Mouse (Mus musculus) liver, embryonic 14.5 days (tissue): ENCODE data around the gene Gprasp1. TPM values are rescaled to one million over a fixed set of nuclear protein-coding genes. Genes with fewer than 3 reads are reported as not detected.
"Not testable (repeated sequence)": the region's sequence is repeated elsewhere in the genome, so short reads cannot be mapped to it uniquely, and the experiment has no call there.

Experiments used
- ATAC-seq: fragments of 200-750 bp; cut with Nextera tagmentation; 2 replicates; pipeline ENCODE4 v1.8.0; 2017; ENCODE audit warnings: moderate number of reproducible peaks, mild to moderate bottlenecking, moderate library complexity; ENCODE audit not compliant: insufficient read depth
- DNase-seq, 3 experiments: peaks; one replicate each; pipeline ENCODE4 v3.0.0-alpha.2; 2012 to 2013; ENCODE audit warnings: low read depth in 3 of 3, low spot score in 3 of 3
- H3K27ac ChIP-seq: fragments of 300-500 bp; sonication (generic); 2 replicates; pipeline ENCODE4 v1.5.1; 2014; ENCODE audit warnings: moderate library complexity, mild to moderate bottlenecking, control low read depth, inconsistent platforms
- H3K27me3 ChIP-seq: fragments of 300-500 bp; sonication (generic); 2 replicates; pipeline ENCODE4 v1.6.1; 2014; ENCODE audit warnings: mild to moderate bottlenecking, low read length, moderate library complexity; ENCODE audit not compliant: control insufficient read depth, insufficient read depth
- H3K36me3 ChIP-seq: fragments of 300-500 bp; sonication (generic); replicated peaks from 2 replicates; pipeline ENCODE4 v1.6.1; 2014; ENCODE audit warnings: low read depth; ENCODE audit not compliant: control insufficient read depth, insufficient read depth
- H3K4me1 ChIP-seq, 2 experiments: fragments of 200-500 bp in 1 of 2; fragments of 300-500 bp in 1 of 2; sonication (generic) in 1 of 2; replicated peaks; 2 replicates each; pipeline ENCODE4 v1.6.1; 2012 to 2014; ENCODE audit warnings: antibody characterized with exemption in 1 of 2, inconsistent platforms in 1 of 2, low read length in 1 of 2; ENCODE audit not compliant: control insufficient read depth in 2 of 2, insufficient read depth in 2 of 2
- H3K4me2 ChIP-seq: fragments of 300-500 bp; sonication (generic); 2 replicates; pipeline ENCODE4 v1.6.1; 2014; ENCODE audit warnings: low read depth, mild to moderate bottlenecking, control low read depth, moderate library complexity
- H3K4me3 ChIP-seq, 2 experiments: fragments of 200-500 bp in 1 of 2; fragments of 300-500 bp in 1 of 2; sonication (generic) in 1 of 2; 2 replicates each; pipeline ENCODE4 v1.5.1; 2012 to 2014; ENCODE audit warnings: low read depth in 2 of 2, low read length in 2 of 2, mild to moderate bottlenecking in 2 of 2, control low read depth in 1 of 2, inconsistent platforms in 1 of 2, moderate library complexity in 1 of 2; ENCODE audit not compliant: insufficient read depth in 1 of 2
- H3K9ac ChIP-seq: fragments of 300-500 bp; sonication (generic); replicated peaks from 2 replicates; pipeline ENCODE4 v1.6.1; 2014; ENCODE audit warnings: mild to moderate bottlenecking, control low read depth, moderate library complexity
- H3K9me3 ChIP-seq: fragments of 300-500 bp; sonication (generic); 2 replicates; pipeline ENCODE4 v1.6.1; 2016; ENCODE audit warnings: low read length, mixed read lengths; ENCODE audit not compliant: control insufficient read depth
- CTCF ChIP-seq: IDR thresholded peaks from 2 replicates; pipeline ENCODE4 v1.5.1; 2016; ENCODE audit warnings: antibody characterized with exemption, low read depth, control low read depth
- EP300 ChIP-seq: IDR thresholded peaks from 2 replicates; pipeline ENCODE4 v1.6.1; 2016; ENCODE audit warnings: antibody characterized with exemption, low read depth
- whole genome bisulfite sequencing: fragments of 180-500 bp; shearing (Covaris S2); extraction: QIAGEN DNeasy Blood & Tissue Kit; methylation state at CpG from one replicate; pipeline ENCODE4 v1.1.7; 2014; ENCODE audit not compliant: insufficient replicate concordance; 5-methylcytosine and 5-hydroxymethylcytosine counted together
- polyA plus RNA-seq, 2 experiments: library from polyadenylated mRNA; depleted of rRNA in 1 of 2; stranded (reverse) in 1 of 2; unstranded in 1 of 2; fragments of >200 nt; fragmentation: Nextera tagmentation in 1 of 2; extraction: Ambion mirVana in 1 of 2; gene quantifications; 2 replicates each; pipeline versions ENCODE4 v1.2.1 to v1.2.3; 2012 to 2014

Gprasp1 gene
- polyA plus RNA-seq, 2 experiments = 5.9 to 6.2 TPM

DNA sequence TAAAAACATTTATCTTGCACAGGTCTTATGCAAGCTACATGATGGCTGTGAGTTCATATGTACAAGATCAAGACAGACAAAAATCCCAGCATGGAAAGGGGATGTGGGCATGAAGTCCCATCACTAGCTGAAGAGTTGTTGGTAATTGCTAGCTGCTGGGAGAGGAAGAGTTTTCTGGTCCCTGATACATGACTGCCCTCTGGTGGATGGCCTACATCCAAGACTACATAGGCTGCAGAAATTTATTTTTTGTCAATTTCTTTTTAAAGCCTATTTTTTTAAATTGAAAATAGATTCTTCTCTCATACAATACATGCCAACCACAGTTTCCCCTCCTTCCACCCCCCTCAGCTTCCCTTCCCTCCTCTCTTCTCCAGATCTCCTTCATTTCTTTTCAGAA, 19.2 kb downstream of the Gprasp1 start:
- DNase-seq (no peak), ATAC-seq (no peak)
- no peak overlapping the region for H3K4me2 ChIP-seq
- no peak overlapping the region for H3K27ac ChIP-seq
- H3K4me1 ChIP-seq = no peaks in the 10 kb centered on the region
- no peaks in the 10 kb centered on the region for H3K27me3 ChIP-seq
- H3K9me3 ChIP-seq = no peaks in the 10 kb centered on the region
- H3K4me3 ChIP-seq = no peak overlapping the region
- TF ChIP-seq EP300 (no peak), CTCF (peak; percentile 39; the same call in 1 of the 2 replicates)
- H3K36me3 ChIP-seq = no peaks in the 10 kb centered on the region
- H3K9ac ChIP-seq = no peak overlapping the region

GRCm38 (mm10) chrX:135768043-135768548, 25.6 kb downstream of the Gprasp1 start:
- peak; percentile 43; the same call in 1 of the 2 replicates for ATAC-seq
- H3K4me3 ChIP-seq = no peak overlapping the region

GRCm38 (mm10) chrX:135768565-135768964, 26.0 kb downstream of the Gprasp1 start:
- Histone ChIP-seq H3K9me3 (no peaks in the 10 kb centered on the region), H3K27me3 (no peaks in the 10 kb centered on the region), H3K4me3 (no peak overlapping the region), H3K27ac (no peak overlapping the region), H3K36me3 (no peaks in the 10 kb centered on the region), H3K4me1 (peaks cover 0 to 2% of the 10 kb centered on the region in 2 experiments; a peak in 1 of 4 replicates), H3K9ac (no peak overlapping the region), H3K4me2 (no peak overlapping the region)
- DNase-seq (no peak), ATAC-seq (no peak)
- 55% methylated on average over 2 of the region's 2 CpGs for WGBS
- TF ChIP-seq EP300 (no peak), CTCF (no peak)

More at GRCm38 (mm10) chrX:135768043-135768548, 25.6 kb downstream of the Gprasp1 start:
- peaks cover 0 to 2% of the 10 kb centered on the region in 2 experiments; a peak in 1 of 4 replicates for H3K4me1 ChIP-seq
- no peak for TF ChIP-seq EP300
- TF ChIP-seq CTCF = no peak
- no peak overlapping the region for H3K4me2 ChIP-seq
- no peak for DNase-seq
- H3K27me3 ChIP-seq = no peaks in the 10 kb centered on the region
- H3K36me3 ChIP-seq = no peaks in the 10 kb centered on the region
- WGBS = 32% methylated on average over 3 of the region's 3 CpGs
- H3K9me3 ChIP-seq = no peaks in the 10 kb centered on the region
- no peak overlapping the region for H3K27ac ChIP-seq
- H3K9ac ChIP-seq = no peak overlapping the region

- Histone ChIP-seq H3K9ac (no peak overlapping the region), H3K27ac (no peak overlapping the region), H3K36me3 (no peaks in the 10 kb centered on the region), H3K27me3 (no peaks in the 10 kb centered on the region), H3K4me3 (no peak overlapping the region), H3K4me2 (no peak overlapping the region), H3K9me3 (no peaks in the 10 kb centered on the region), H3K4me1 (no peaks in the 10 kb centered on the region)
- DNase-seq (no peak), ATAC-seq (no peak)
- TF ChIP-seq EP300 (no peak), CTCF (no peak)
Observed at GRCm38 (mm10) chrX:135791536-135791935, 49.0 kb downstream of the Gprasp1 start.

GRCm38 (mm10) chrX:135792326-135792725, 49.8 kb downstream of the Gprasp1 start:
- no peaks in the 10 kb centered on the region for H3K9me3 ChIP-seq
- ATAC-seq = no peak
- H3K27ac ChIP-seq = no peak overlapping the region
- no peaks in the 10 kb centered on the region for H3K27me3 ChIP-seq
- H3K36me3 ChIP-seq = no peaks in the 10 kb centered on the region
- DNase-seq = no peak
- no peak overlapping the region for H3K4me3 ChIP-seq
- no peak overlapping the region for H3K9ac ChIP-seq
- no peaks in the 10 kb centered on the region for H3K4me1 ChIP-seq
- no peak overlapping the region for H3K4me2 ChIP-seq
- 64% methylated on average over 6 of the region's 6 CpGs for WGBS
- no peak for TF ChIP-seq EP300

- H3K36me3 ChIP-seq, H3K4me1 ChIP-seq, H3K27me3 ChIP-seq, H3K9me3 ChIP-seq, H3K27ac ChIP-seq, DNase-seq, H3K9ac ChIP-seq: not testable (repeated sequence)
- H3K4me3 ChIP-seq = peak overlapping the region; percentile 41 to 46
- peak; percentile 64 for ATAC-seq
- H3K4me2 ChIP-seq = peak overlapping the region; percentile 53
- WGBS = 8% methylated on average over 22 of the region's 27 CpGs
Observed at GRCm38 (mm10) chrX:135795591-135796304, 53.2 kb downstream of the Gprasp1 start.

- 15% methylated on average over 24 of the region's 26 CpGs for WGBS
- Histone ChIP-seq H3K4me3 (peak overlapping the region; percentile 41), H3K4me2 (peak overlapping the region; percentile 53)
- H3K9ac ChIP-seq, DNase-seq, H3K4me1 ChIP-seq, H3K9me3 ChIP-seq, H3K27ac ChIP-seq, H3K27me3 ChIP-seq, H3K36me3 ChIP-seq: not testable (repeated sequence)
- ATAC-seq = peak; percentile 53
Observed at GRCm38 (mm10) chrX:135796305-135797211, 54.0 kb downstream of the Gprasp1 start.
